Mouse (Mus musculus): ENCODE results near the gene Tnpo1. TPM values are rescaled to one million over a fixed set of nuclear protein-coding genes. Genes with fewer than 3 reads are reported as not detected.
"Not testable (repeated sequence)": the region's sequence is repeated elsewhere in the genome, so short reads cannot be mapped to it uniquely, and the experiment has no call there.

The Tnpo1 gene
- total and polyA plus RNA-seq, 2 experiments from 2014 or later = 22.6 to 63.4 TPM

GRCm38 (mm10) chr13:98835740-98836139 is 90.4 kb downstream of the Tnpo1 start:
- no peaks in the 10 kb centered on the region for H3K9me3 ChIP-seq (replicated peaks; ENCODE audit: control insufficient read depth, low read length)
- H3K4me1 ChIP-seq (ENCODE audit: control insufficient read depth, insufficient read depth) = no peaks in the 10 kb centered on the region
- no peak overlapping the region for H3K27ac ChIP-seq (ENCODE audit: low read depth)
- no peak overlapping the region for H3K4me3 ChIP-seq (ENCODE audit: low read depth, low read length)
- no peak overlapping the region for H3K9ac ChIP-seq (replicated peaks; ENCODE audit: low read depth, low read length)
- TF ChIP-seq EP300 (IDR thresholded peaks at IDR 0.05; ENCODE audit: low read depth) (no peak), CTCF (IDR thresholded peaks at IDR 0.05; ENCODE audit: low read depth) (no peak)
- H3K36me3 ChIP-seq (replicated peaks; ENCODE audit: control insufficient read depth, insufficient read depth, low read length) = peaks cover 25% of the 10 kb centered on the region
- ATAC-seq (ENCODE audit: insufficient read depth, low read depth) = no peak
- WGBS = 79% methylated on average over 5 of the region's 5 CpGs
- H3K27me3 ChIP-seq (ENCODE audit: control insufficient read depth, insufficient read depth, low read length) = no peaks in the 10 kb centered on the region
- H3K4me2 ChIP-seq (ENCODE audit: low read depth, low read length) = no peak overlapping the region
- no peak for DNase-seq (ENCODE audit: low spot score)

GRCm38 (mm10) chr13:98834723-98835122 is 91.5 kb downstream of the Tnpo1 start:
- TF ChIP-seq EP300 (IDR thresholded peaks at IDR 0.05; ENCODE audit: low read depth) = no peak
- H3K27me3 ChIP-seq (ENCODE audit: control insufficient read depth, insufficient read depth, low read length) = no peaks in the 10 kb centered on the region
- no peak for ATAC-seq (ENCODE audit: insufficient read depth, low read depth)

GRCm38 (mm10) chr13:98834199-98834598 is 92.0 kb downstream of the Tnpo1 start:
- Histone ChIP-seq H3K27ac (ENCODE audit: low read depth) (no peak overlapping the region), H3K27me3 (ENCODE audit: control insufficient read depth, insufficient read depth, low read length) (no peaks in the 10 kb centered on the region), H3K36me3 (replicated peaks; ENCODE audit: control insufficient read depth, insufficient read depth, low read length) (peaks cover 11% of the 10 kb centered on the region), H3K9ac (replicated peaks; ENCODE audit: low read depth, low read length) (no peak overlapping the region), H3K4me1 (ENCODE audit: control insufficient read depth, insufficient read depth) (no peaks in the 10 kb centered on the region), H3K9me3 (replicated peaks; ENCODE audit: control insufficient read depth, low read length) (no peaks in the 10 kb centered on the region), H3K4me3 (ENCODE audit: low read depth, low read length) (no peak overlapping the region), H3K4me2 (ENCODE audit: low read depth, low read length) (no peak overlapping the region)
- ATAC-seq (ENCODE audit: insufficient read depth, low read depth) = no peak
- WGBS = 35% methylated on average over 1 of the region's 1 CpGs
- TF ChIP-seq CTCF (IDR thresholded peaks at IDR 0.05; ENCODE audit: low read depth) (0 out of 2 replicates have a peak, but pooled peaks have one; percentile 19), EP300 (IDR thresholded peaks at IDR 0.05; ENCODE audit: low read depth) (no peak)
- DNase-seq (ENCODE audit: low spot score) = no peak

More at GRCm38 (mm10) chr13:98834723-98835122, 91.5 kb downstream of the Tnpo1 start:
- Histone ChIP-seq H3K4me1 (ENCODE audit: control insufficient read depth, insufficient read depth) (no peaks in the 10 kb centered on the region), H3K4me3 (ENCODE audit: low read depth, low read length) (no peak overlapping the region), H3K9me3 (replicated peaks; ENCODE audit: control insufficient read depth, low read length) (no peaks in the 10 kb centered on the region), H3K36me3 (replicated peaks; ENCODE audit: control insufficient read depth, insufficient read depth, low read length) (peaks cover 16% of the 10 kb centered on the region), H3K27ac (ENCODE audit: low read depth) (no peak overlapping the region), H3K4me2 (ENCODE audit: low read depth, low read length) (no peak overlapping the region), H3K9ac (replicated peaks; ENCODE audit: low read depth, low read length) (no peak overlapping the region)
- WGBS = 85% methylated on average over 3 of the region's 3 CpGs
- DNase-seq (ENCODE audit: low spot score) = no peak

- no peak for TF ChIP-seq EP300 (IDR thresholded peaks at IDR 0.05; ENCODE audit: low read depth)
- TF ChIP-seq CTCF (IDR thresholded peaks at IDR 0.05; ENCODE audit: low read depth) = no peak
- WGBS = 74% methylated on average over 10 of the region's 10 CpGs
- ATAC-seq (ENCODE audit: insufficient read depth, low read depth) = no peak
These were observed 93.4 kb downstream of the Tnpo1 start for GRCm38 (mm10) chr13:98832451-98833450.

GRCm38 (mm10) chr13:98829026-98829425 is 97.2 kb downstream of the Tnpo1 start:
- not testable (repeated sequence) for H3K27ac ChIP-seq (ENCODE audit: low read depth); H3K4me2 ChIP-seq (ENCODE audit: low read depth, low read length); H3K36me3 ChIP-seq (replicated peaks; ENCODE audit: control insufficient read depth, insufficient read depth, low read length); H3K27me3 ChIP-seq (ENCODE audit: control insufficient read depth, insufficient read depth, low read length); DNase-seq (ENCODE audit: low spot score); H3K4me3 ChIP-seq (ENCODE audit: low read depth, low read length); ATAC-seq (ENCODE audit: insufficient read depth, low read depth); H3K4me1 ChIP-seq (ENCODE audit: control insufficient read depth, insufficient read depth); H3K9me3 ChIP-seq (replicated peaks; ENCODE audit: control insufficient read depth, low read length); H3K9ac ChIP-seq (replicated peaks; ENCODE audit: low read depth, low read length)
- 93% methylated on average over 6 of the region's 6 CpGs for WGBS

More at GRCm38 (mm10) chr13:98832451-98833450, 93.4 kb downstream of the Tnpo1 start:
- H3K36me3 ChIP-seq (replicated peaks; ENCODE audit: control insufficient read depth, insufficient read depth, low read length) = peaks cover 5% of the 10 kb centered on the region
- H3K4me2 ChIP-seq (ENCODE audit: low read depth, low read length) = no peak overlapping the region
- H3K4me1 ChIP-seq (ENCODE audit: control insufficient read depth, insufficient read depth) = no peaks in the 10 kb centered on the region
- DNase-seq (ENCODE audit: low spot score) = no peak
- H3K9ac ChIP-seq (replicated peaks; ENCODE audit: low read depth, low read length) = no peak overlapping the region
- H3K9me3 ChIP-seq (replicated peaks; ENCODE audit: control insufficient read depth, low read length) = no peaks in the 10 kb centered on the region
- H3K27ac ChIP-seq (ENCODE audit: low read depth) = no peak overlapping the region
- H3K27me3 ChIP-seq (ENCODE audit: control insufficient read depth, insufficient read depth, low read length) = no peaks in the 10 kb centered on the region
- H3K4me3 ChIP-seq (ENCODE audit: low read depth, low read length) = no peak overlapping the region
